Mouse (Mus musculus): Measurements from ENCODE around the gene Cdc42bpa.

Gene Cdc42bpa

GRCm38 (mm10) chr1:180031705-180032548 lies 71.7 kb downstream of the Cdc42bpa start:
- DNase-seq (ENCODE audit: low spot score) = no peak

- DNase-seq (ENCODE audit: low spot score) = no peak
These were observed 77.2 kb downstream of the Cdc42bpa start for GRCm38 (mm10) chr1:180037461-180037860.

DNA sequence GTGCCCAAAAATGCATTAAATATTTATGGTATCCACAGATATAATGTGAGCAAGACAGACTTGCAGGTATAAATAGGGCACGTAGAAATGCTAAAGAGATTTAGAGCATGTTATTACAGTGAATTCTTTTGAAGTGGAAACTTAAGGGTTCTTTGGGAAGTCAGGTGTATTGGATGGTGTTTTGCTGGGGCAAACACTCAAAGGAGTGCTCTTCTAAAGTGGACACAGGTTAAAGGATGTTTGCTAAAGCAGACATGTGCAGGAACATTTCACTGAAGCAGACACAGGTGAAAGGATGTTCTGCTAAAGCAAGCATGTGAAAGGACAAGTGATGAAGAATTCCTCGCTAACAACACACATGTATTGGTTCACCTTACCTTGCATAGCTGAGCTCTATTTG lies 83.9 kb downstream of the Cdc42bpa start:
- DNase-seq (ENCODE audit: low spot score) = no peak

GRCm38 (mm10) chr1:180045172-180045571 lies 84.9 kb downstream of the Cdc42bpa start:
- DNase-seq (ENCODE audit: low spot score) = no peak

DNA sequence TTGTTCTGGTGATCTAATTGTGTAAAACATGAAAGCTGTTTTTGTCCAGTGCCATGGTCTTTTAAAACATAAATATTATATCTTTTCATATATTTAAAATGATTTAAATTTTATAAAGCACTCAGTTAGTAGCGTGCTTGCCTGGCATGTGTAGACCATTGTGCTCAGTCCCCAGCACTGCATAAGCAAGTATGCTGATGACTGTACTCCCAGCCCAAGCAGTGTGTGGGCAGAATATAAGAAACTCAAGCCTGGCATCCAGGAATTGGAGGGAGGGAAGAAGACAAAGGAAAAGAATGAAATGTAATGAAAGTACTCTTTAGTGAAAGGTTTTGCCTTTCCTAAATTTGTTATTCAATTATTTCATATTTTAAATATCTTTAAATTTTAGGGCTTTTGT lies 128.9 kb downstream of the Cdc42bpa start:
- DNase-seq (ENCODE audit: low spot score) = no peak

- DNase-seq (ENCODE audit: low spot score) = no peak
These were observed 138.2 kb downstream of the Cdc42bpa start for GRCm38 (mm10) chr1:180098426-180098825.

- DNase-seq (ENCODE audit: low spot score) = no peak
These were observed 144.3 kb downstream of the Cdc42bpa start for GRCm38 (mm10) chr1:180104567-180104966.

- no peak for DNase-seq (ENCODE audit: low spot score)
These were observed 148.8 kb downstream of the Cdc42bpa start for GRCm38 (mm10) chr1:180109050-180109449.

DNA sequence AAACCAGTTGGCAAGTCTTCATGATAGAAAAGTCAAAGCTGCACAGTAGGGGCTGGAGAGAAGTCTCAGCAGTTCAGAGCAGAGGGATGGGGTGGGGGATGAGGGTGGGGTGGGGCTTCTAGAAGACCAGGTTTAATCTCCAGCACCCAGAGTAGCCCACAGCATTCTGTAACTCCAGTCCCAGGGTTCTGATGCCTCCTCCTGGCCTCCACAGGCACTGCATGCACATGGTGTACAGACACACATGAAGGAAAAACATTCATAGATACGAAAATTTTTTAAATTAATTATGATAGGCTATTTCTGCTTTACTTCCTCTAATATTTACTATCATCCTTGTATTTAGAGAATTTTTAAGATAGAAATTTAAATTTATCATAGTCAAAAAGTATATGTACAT lies 156.3 kb downstream of the Cdc42bpa start:
- peak; percentile 54 for DNase-seq (ENCODE audit: low spot score)

GRCm38 (mm10) chr1:180118233-180118632 lies 158.0 kb downstream of the Cdc42bpa start:
- no peak for DNase-seq (ENCODE audit: low spot score)

- no peak for DNase-seq (ENCODE audit: low spot score)
These were observed 168.0 kb downstream of the Cdc42bpa start for GRCm38 (mm10) chr1:180128077-180128792.

GRCm38 (mm10) chr1:180131402-180131801 lies 171.1 kb downstream of the Cdc42bpa start:
- DNase-seq (ENCODE audit: low spot score) = no peak

DNA sequence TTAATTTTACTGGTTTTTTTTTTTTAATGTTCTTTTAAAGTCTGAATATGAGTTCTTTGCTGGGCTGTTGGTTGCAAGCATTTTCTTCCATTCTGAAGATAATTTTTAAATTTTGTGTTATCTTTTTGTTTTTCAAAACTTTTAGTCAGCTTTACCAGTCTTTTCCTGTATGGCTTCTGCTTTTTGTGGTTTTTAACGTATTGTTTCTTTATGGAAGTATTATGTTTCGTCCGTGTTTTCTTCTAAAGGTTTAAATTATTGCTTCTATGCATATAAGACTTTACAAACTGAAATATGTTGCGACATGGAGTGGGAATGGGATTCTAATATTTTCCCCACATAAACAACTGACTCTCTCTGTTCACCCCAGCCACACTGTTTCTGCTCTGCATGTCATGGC lies 171.9 kb downstream of the Cdc42bpa start:
- no peak for DNase-seq (ENCODE audit: low spot score)

GRCm38 (mm10) chr1:180139158-180139557 lies 178.9 kb downstream of the Cdc42bpa start:
- DNase-seq (ENCODE audit: low spot score) = no peak

DNA sequence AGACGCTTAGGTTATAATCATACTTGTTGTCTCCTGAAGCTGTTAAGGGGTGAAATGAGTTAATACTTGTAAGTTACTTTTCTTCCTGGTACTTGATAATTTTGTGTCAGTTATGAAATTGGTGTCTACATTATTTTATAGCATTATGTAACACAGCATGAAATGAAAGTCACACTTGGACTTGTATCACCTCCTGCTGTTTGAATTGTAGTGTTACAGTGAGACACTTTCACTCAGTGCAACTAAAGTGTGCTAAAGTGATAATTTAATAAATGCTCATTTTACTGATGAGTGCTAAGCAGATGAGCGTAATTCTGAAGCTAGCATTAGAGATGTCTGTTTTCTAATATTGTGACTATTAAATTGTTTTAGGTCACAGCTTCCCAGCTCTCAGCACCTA lies 180.7 kb downstream of the Cdc42bpa start:
- no peak for DNase-seq (ENCODE audit: low spot score)

DNA sequence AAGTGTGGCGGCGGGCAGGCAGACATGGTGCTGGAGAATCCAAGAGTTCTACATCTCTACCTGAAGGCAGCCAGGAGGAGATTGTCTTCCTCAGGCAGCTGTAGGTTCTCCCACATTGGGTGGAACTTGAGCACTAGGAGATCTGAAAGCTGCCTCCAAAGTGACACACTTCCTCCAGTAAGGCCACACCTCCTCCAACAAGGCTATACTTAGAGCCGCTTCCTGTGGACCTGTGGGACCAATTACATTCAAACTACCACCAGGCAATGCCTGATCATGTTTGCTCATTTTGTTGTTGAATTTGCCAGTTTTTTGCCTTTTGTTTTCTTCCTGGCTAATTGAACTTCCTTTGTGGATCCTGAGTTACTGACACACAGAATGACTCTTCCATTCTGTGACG lies 187.8 kb downstream of the Cdc42bpa start:
- no peak for DNase-seq (ENCODE audit: low spot score)

GRCm38 (mm10) chr1:180148563-180148962 lies 188.3 kb downstream of the Cdc42bpa start:
- no peak for DNase-seq (ENCODE audit: low spot score)

GRCm38 (mm10) chr1:180151191-180151590 lies 190.9 kb downstream of the Cdc42bpa start:
- no peak for DNase-seq (ENCODE audit: low spot score)

GRCm38 (mm10) chr1:180158648-180159047 lies 198.4 kb downstream of the Cdc42bpa start:
- no peak for DNase-seq (ENCODE audit: low spot score)

GRCm38 (mm10) chr1:180160545-180160944 lies 200.3 kb downstream of the Cdc42bpa start:
- no peak for DNase-seq (ENCODE audit: low spot score)

DNA sequence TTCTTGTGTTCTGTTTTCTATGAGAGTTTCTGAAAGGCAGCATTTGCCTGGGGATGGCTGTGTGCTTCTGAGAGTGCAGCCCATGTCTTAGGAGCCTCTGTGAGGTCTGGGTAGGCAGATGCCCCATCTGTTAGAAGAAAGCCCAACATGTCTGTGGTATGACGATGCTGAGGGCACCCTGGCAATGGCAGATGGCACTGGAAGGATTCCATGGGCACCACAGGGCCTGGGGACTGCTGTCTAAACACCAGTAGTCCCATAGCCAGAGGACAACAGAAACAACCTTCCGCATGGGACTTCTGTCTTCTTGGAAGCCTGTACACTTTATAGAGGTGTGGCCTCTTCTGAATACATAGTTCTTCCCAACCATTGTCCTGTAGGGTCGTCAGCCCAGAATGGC lies 200.9 kb downstream of the Cdc42bpa start:
- DNase-seq (ENCODE audit: low spot score) = no peak

GRCm38 (mm10) chr1:180161566-180162355 lies 201.5 kb downstream of the Cdc42bpa start:
- no peak for DNase-seq (ENCODE audit: low spot score)

DNA sequence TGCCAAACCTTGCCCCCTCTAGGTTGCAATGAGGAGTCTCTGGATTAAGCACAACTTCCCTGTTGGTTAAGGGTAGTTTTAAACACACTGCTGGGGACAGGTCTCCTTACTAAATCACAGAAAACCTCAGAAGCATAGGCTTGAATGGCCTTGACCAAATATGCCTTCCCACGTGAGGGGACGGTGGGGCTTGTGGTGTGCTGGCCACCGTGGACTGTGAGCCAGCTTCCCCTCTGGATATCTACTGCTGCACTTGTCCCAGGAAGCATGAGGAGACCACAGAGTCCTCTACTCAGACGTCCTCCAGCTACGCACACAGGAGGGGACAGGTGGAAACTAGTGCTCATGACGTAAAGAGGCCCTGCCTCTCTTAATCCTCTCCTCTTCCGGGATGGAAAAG lies 202.7 kb downstream of the Cdc42bpa start:
- no peak for DNase-seq (ENCODE audit: low spot score)

All from testis, postnatal 10 days (tissue).